Mouse (Mus musculus): ENCODE results near the gene Gstp1.

DNA sequence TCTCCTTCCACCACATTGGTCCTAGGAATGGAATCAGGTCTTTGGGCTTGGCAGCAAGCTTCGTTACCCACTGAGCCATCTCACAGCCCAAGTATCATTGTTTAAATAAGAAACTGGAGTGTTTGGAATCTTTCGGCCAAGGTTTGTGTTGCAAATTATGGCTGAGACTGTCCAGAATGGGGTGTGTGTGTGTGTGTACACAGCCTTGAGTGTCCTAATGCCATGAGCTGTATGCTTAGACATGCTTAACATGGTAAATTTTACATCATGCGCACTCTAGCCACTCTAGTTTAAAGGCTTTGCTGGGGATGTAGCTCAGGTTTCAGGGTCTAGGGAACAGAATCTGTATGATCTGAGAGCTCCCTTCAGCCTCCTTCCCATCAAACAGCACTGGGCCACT, 42.3 kb downstream of the Gstp1 start:
- TF ChIP-seq CTCF (IDR thresholded peaks at IDR 0.05; ENCODE audit: control insufficient read depth, insufficient read depth, insufficient read length) (no peak), USF1 (IDR thresholded peaks at IDR 0.05; ENCODE audit: low read depth) (no peak)
